Mouse (Mus musculus) lung, embryonic 16.5 days (tissue): Measurements from ENCODE around the gene Fam71b. TPM values are rescaled to one million over a fixed set of nuclear protein-coding genes. Genes with fewer than 3 reads are reported as not detected.

Experiments used
- ATAC-seq: fragments of 200-750 bp; cut with Nextera tagmentation; 2 replicates; pipeline ENCODE4 v1.8.0; 2017; ENCODE audit warnings: low read depth, mild to moderate bottlenecking, moderate library complexity
- H3K27ac ChIP-seq: fragments of 300-500 bp; sonication (generic); 2 replicates; pipeline ENCODE4 v1.5.1; 2014; ENCODE audit warnings: mild to moderate bottlenecking, control low read depth, low read length
- H3K27me3 ChIP-seq: fragments of 300-500 bp; sonication (generic); 2 replicates; pipeline ENCODE4 v1.6.1; 2014; ENCODE audit warnings: low read depth, low read length, mixed read lengths; ENCODE audit not compliant: control insufficient read depth, insufficient read depth
- H3K36me3 ChIP-seq: fragments of 300-500 bp; sonication (generic); 2 replicates; pipeline ENCODE4 v1.6.1; 2014; ENCODE audit warnings: low read length; ENCODE audit not compliant: control insufficient read depth, insufficient read depth
- H3K4me1 ChIP-seq: fragments of 300-500 bp; sonication (generic); replicated peaks from 2 replicates; pipeline ENCODE4 v1.6.1; 2014; ENCODE audit warnings: low read length, mixed read lengths; ENCODE audit not compliant: control insufficient read depth, insufficient read depth
- H3K4me2 ChIP-seq: fragments of 300-500 bp; sonication (generic); 2 replicates; pipeline ENCODE4 v1.6.1; 2014; ENCODE audit warnings: low read depth, low read length, control low read depth
- H3K4me3 ChIP-seq: fragments of 300-500 bp; sonication (generic); 2 replicates; pipeline ENCODE4 v1.5.1; 2014; ENCODE audit warnings: mild to moderate bottlenecking, low read length, control low read depth
- H3K9ac ChIP-seq: fragments of 300-500 bp; sonication (generic); 2 replicates; pipeline ENCODE4 v1.6.1; 2014; ENCODE audit warnings: low read length, control low read depth
- H3K9me3 ChIP-seq: fragments of 300-500 bp; sonication (generic); 2 replicates; pipeline ENCODE4 v1.6.1; 2016; ENCODE audit warnings: low read length; ENCODE audit not compliant: control insufficient read depth
- WGBS: fragments of 180-500 bp; shearing (Covaris S2); extraction: QIAGEN DNeasy Blood & Tissue Kit; methylation state at CpG from one replicate; pipeline ENCODE4 v1.1.7; 2014; 5-methylcytosine and 5-hydroxymethylcytosine counted together
- polyA plus RNA-seq: library from polyadenylated mRNA; unstranded; fragments of >200 nt; fragmentation: Nextera tagmentation; extraction: Ambion mirVana; gene quantifications from 2 replicates; pipeline ENCODE4 v1.2.1, GENCODE M21; 2015

Fam71b gene
- polyA plus RNA-seq, 1 experiment from 2014 or later = not detected

DNA sequence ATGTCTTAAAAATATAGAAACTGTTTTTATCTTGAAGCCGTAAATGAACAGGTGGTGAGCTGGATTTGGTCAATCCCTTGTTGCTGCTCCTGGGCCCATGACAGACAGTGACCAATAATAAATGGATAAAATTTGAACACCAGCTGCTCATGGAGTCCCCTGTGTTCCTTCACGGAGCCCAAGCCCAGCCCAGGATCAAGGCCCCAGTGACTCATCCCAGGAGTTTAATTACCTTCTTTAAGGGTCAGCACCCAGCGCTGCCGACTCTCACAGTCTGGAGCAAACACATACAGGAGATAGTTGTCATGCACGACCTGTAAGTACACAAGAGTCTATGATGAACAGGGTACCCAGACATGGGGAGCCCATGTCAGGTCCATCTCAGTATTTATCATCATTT lies 30.6 kb upstream of the Fam71b start:
- Histone ChIP-seq H3K4me1 (no peaks in the 10 kb centered on the region), H3K4me3 (no peak overlapping the region), H3K9me3 (no peaks in the 10 kb centered on the region), H3K27ac (no peak overlapping the region), H3K4me2 (no peak overlapping the region), H3K9ac (no peak overlapping the region), H3K36me3 (no peaks in the 10 kb centered on the region), H3K27me3 (no peaks in the 10 kb centered on the region)
- WGBS = 67% methylated on average over 5 of the region's 5 CpGs
- no peak for ATAC-seq

DNA sequence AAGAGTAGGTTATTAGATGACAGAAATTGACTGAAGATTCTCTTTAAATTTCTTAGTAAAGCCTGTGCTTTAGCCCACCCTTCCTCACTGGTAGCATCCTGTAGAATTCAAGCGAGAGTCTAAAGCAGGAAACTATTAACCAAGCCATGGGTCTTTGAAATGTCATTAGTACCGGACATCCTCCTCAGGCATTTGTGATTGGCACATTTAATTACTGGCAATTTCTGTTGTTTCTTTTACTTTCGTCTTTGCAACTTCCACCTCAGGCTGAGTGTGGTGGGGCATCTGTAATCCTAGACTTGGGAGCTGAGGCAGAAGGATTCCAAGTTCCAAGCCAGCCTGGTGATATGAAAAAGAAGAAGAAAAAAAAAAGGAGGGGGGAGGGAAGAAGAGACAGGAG lies 30.0 kb upstream of the Fam71b start:
- no peak overlapping the region for H3K4me3 ChIP-seq
- H3K9ac ChIP-seq = no peak overlapping the region
- no peak overlapping the region for H3K4me2 ChIP-seq
- no peaks in the 10 kb centered on the region for H3K36me3 ChIP-seq
- H3K9me3 ChIP-seq = no peaks in the 10 kb centered on the region
- no peaks in the 10 kb centered on the region for H3K4me1 ChIP-seq
- 50% methylated on average over 3 of the region's 3 CpGs for WGBS
- no peak for ATAC-seq
- H3K27ac ChIP-seq = no peak overlapping the region
- no peaks in the 10 kb centered on the region for H3K27me3 ChIP-seq

DNA sequence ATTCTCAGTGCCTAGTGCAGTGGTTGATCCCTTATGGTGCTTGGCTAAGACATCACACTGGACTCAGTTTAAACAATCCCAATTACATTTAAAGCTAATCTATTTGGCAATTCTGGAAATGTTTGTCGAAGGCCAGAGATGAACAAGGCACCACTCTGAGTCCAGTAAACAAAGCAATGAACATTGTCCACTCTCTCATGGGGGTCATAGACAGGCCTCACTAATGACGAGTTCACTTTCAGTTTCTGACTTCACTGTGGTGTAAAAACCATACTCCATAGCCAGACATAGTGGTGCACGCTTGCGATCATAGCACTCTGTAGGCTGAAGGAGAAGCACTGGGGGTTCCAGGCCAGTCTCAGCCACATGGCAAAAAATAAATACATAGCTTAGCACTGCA lies 25.9 kb upstream of the Fam71b start:
- H3K9me3 ChIP-seq = no peaks in the 10 kb centered on the region
- no peaks in the 10 kb centered on the region for H3K27me3 ChIP-seq
- no peaks in the 10 kb centered on the region for H3K36me3 ChIP-seq
- H3K9ac ChIP-seq = no peak overlapping the region
- no peak overlapping the region for H3K4me2 ChIP-seq
- H3K4me1 ChIP-seq = no peaks in the 10 kb centered on the region
- WGBS = 86% methylated on average over 4 of the region's 4 CpGs
- H3K27ac ChIP-seq = no peak overlapping the region
- no peak overlapping the region for H3K4me3 ChIP-seq
- no peak for ATAC-seq

DNA sequence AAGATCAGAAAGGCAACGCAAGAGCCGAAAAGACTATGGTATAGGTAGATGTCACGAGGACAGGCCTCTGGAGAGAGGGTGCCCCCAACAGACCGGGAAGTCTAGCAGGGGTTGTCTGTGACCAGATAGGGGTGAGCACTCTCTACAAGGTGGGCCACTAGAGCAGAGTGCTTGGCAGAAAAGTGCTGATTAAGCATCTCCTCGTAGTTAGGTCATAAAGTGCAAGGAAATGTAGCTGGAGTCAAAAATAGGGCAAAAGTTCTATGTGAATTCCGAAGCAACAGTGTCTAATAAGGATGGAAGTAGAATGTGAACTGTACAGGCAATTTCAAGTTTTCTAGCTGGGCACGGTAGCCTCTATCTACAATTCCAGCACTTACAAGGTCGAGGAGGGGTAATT lies 25.1 kb upstream of the Fam71b start:
- no peak for ATAC-seq
- Histone ChIP-seq H3K4me3 (no peak overlapping the region), H3K4me2 (no peak overlapping the region), H3K9ac (no peak overlapping the region), H3K36me3 (no peaks in the 10 kb centered on the region), H3K27me3 (no peaks in the 10 kb centered on the region), H3K27ac (no peak overlapping the region), H3K9me3 (no peaks in the 10 kb centered on the region), H3K4me1 (no peaks in the 10 kb centered on the region)
- WGBS = 84% methylated on average over 8 of the region's 8 CpGs

DNA sequence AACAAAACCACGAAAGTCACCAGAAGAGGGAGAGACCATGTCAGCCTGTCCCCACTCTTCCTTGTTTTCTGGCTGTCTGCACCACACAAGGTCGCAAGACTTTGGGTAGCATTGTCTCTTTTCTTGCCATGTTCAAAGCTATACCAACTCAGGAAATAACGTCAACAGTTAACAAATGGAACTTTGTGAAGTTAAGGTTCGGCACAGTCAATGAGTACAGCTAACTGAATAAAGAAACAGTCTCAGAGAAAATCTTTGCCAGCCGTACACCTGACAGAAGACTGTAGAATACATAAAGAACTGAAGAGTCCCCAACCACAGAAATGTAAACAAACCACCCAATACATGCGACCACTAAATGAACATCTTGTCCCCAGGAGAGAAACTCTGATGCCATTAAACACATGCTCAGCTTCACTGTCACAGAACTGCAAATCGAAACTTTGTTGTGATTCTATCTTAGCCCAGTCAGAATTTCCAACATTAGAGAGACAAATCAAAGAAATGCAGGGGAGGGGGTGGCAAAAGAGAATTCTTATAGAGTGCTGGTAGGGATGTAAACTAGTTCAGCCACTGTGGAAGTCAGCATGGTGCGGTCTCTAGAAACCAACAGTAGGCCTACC lies 23.9 kb upstream of the Fam71b start:
- Histone ChIP-seq H3K4me3 (no peak overlapping the region), H3K4me2 (no peak overlapping the region), H3K4me1 (no peaks in the 10 kb centered on the region), H3K9me3 (no peaks in the 10 kb centered on the region), H3K9ac (no peak overlapping the region), H3K36me3 (no peaks in the 10 kb centered on the region), H3K27ac (no peak overlapping the region), H3K27me3 (no peaks in the 10 kb centered on the region)
- ATAC-seq = no peak
- WGBS = 69% methylated on average over 8 of the region's 8 CpGs

DNA sequence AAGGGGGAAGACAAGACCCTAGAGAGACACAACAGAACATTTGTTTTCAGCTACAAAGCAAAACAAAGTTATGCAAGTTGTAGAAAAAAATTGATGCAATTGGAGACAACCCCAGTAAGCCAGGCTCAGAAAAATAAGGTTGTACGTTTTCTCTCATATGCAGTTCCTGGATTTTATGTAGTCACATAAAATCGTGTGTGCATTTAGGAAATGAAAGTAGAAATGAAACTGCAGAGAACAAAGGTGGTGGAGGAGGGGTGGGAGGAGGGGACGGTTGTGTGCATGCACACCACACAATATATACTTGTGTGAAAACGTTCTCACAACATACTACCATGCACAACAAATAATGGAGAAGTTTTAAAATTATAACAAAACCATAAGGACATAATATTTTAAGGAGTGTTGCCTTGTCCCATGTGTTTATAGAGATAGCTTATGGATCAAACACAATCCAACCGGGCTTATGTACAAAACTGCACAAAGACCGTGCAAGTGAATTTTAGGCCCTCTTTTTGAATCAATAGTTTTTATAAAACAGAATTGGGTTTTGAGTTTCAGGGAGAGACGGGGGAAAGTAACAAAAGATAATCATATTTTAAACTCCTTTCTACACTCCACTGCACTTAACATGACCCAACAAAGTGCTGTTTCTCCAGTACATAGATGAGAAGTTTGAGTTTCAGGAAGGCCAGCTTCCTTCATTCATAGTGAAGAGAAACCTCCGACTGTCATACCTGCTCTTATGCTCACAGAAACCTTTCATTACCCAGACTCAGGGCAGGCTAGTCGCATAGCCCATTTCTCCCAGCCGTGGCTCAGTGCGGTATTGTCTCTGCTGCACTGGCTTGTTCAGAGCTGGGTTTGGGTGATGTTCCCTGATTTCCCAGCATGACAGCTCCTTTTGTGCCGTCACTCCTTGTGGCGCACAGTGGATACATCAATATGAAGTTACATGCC lies 23.0 kb upstream of the Fam71b start:
- Histone ChIP-seq H3K4me2 (no peak overlapping the region), H3K27me3 (no peaks in the 10 kb centered on the region), H3K4me1 (no peaks in the 10 kb centered on the region), H3K9ac (no peak overlapping the region), H3K9me3 (no peaks in the 10 kb centered on the region), H3K27ac (no peak overlapping the region), H3K4me3 (no peak overlapping the region), H3K36me3 (no peaks in the 10 kb centered on the region)
- WGBS = 74% methylated on average over 13 of the region's 13 CpGs
- no peak for ATAC-seq

DNA sequence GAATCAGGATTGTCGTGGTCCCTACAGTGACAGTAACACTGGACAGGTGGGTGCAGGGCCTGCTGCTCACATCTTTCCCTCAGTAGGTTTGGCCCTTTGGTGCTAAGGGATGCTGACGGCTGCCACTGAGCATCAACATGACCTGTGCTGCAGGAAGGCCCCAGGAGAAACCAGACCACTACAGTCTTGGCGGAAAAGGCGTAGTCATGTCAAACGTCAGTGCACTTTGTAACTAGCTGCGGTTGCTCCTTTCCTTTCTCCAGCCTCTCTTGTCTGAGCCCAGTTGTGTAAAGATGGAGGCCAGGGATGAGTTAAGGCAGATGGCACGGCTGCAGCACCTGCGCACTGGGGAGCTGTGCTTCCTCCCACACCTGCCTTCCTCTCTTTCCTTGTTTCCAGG lies 21.3 kb upstream of the Fam71b start:
- Histone ChIP-seq H3K4me3 (no peak overlapping the region), H3K27me3 (no peaks in the 10 kb centered on the region), H3K9me3 (no peaks in the 10 kb centered on the region), H3K9ac (no peak overlapping the region), H3K27ac (no peak overlapping the region), H3K4me1 (no peaks in the 10 kb centered on the region), H3K36me3 (no peaks in the 10 kb centered on the region), H3K4me2 (no peak overlapping the region)
- no peak for ATAC-seq
- WGBS = 83% methylated on average over 8 of the region's 8 CpGs

DNA sequence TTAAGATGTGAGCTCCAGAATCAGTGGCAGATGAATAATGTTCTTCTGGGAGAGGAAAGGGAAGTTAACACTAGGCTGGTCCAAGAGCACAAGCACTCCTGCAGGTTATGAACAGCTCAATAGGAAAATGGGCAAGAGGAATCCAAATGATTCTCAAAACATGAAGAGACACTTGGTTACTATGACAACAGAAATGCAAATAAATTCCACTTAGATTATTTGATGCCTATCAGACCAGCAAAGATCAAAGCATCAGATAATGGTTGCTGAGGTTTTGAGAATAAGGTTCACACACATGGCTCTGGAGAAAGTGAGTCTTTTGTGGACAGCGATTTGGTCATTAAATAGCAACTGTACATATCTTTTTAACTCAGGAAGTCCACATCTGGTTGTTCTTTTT lies 19.0 kb upstream of the Fam71b start:
- Histone ChIP-seq H3K27ac (no peak overlapping the region), H3K4me1 (no peaks in the 10 kb centered on the region), H3K36me3 (no peaks in the 10 kb centered on the region), H3K9me3 (no peaks in the 10 kb centered on the region), H3K4me2 (no peak overlapping the region), H3K4me3 (no peak overlapping the region), H3K27me3 (no peaks in the 10 kb centered on the region), H3K9ac (no peak overlapping the region)
- 71% methylated on average over 1 of the region's 1 CpGs for WGBS
- ATAC-seq = no peak

DNA sequence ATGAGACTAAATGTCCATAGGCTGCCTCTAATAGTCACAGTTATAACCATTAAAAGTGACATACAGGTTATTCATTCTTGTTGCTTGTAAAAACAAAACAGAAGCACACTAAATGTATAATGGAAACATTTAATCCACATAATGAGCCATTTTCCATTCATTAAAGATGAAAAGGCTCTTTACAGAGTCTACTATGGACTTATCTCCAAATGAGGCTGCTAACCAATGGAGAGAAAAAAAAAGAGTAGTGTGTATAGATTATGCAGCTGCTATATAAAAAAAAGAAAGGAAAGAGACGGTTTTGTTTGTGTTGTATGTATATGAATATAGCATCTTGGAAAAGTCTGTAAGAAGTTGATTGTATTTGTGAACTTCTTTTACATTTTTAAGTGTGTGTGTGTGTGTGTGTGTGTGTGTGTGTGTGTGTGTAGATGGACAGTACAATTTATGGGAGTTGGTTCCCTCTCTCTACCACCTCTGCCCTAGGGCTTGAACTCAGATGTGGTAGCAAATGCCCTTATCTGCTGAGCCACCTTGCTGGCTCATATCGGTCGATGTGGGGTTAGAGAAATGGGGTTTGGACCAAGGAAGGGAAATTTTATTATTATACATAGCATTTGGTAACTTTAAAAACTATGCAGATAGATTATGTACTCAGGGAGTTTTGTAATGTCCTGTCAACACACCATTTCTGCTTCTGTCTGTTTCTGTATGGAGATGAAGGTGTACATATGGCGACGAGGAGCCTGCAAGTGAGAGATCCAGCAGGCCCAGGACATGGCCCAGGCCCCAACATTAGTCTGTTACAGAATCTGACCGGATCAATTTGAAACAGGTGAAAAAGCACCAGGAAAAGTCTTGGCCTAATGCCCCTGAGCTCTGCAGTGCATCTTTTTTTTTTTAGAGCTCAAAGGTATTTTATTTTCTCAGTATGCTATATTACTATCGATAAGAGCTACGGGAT lies 18.3 kb upstream of the Fam71b start:
- Histone ChIP-seq H3K4me2 (no peak overlapping the region), H3K27ac (no peak overlapping the region), H3K9ac (no peak overlapping the region), H3K36me3 (no peaks in the 10 kb centered on the region), H3K4me1 (no peaks in the 10 kb centered on the region), H3K27me3 (no peaks in the 10 kb centered on the region), H3K4me3 (no peak overlapping the region), H3K9me3 (no peaks in the 10 kb centered on the region)
- no peak for ATAC-seq
- WGBS = 88% methylated on average over 8 of the region's 8 CpGs
